Mouse (Mus musculus): ENCODE results near the gene Fkbp2. TPM values are rescaled to one million over a fixed set of nuclear protein-coding genes. Genes with fewer than 3 reads are reported as not detected.

Fkbp2 gene
- total and polyA plus RNA-seq, 2 experiments from 2014 or later = 0.65 to 59.9 TPM

DNA sequence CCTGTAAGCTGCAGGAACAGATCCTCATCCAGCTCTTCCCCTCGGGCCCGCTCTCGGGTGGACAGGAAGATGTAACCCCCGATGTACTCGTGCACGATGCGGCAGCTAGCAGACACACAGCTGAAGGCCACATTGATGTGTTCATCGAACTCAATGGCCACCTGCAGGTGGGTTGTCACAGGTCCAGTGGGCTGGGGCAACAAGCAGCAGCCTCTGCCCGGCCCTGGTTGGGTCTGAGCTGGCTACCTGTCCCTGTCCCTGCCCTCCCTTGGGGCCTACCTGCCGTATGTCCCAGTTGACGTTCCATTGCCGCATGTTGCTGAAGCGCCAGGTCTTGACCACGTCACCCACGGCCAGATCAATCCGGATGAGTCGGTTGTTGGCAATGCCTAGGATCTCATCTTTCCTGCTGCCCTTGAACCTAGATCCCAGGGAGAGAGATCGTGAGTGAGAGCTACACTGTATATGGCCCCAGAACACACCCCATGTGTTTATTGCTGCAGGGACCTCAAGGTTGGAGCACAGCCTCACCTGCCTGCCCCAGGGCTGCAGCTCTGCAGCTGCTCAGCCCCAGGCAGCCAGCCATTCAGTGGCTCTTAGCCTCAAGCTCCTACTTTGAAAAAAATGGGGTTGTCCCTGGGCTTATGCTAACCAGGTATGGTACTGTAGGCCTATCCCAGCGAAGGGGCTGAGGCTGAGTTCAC lies 19.2 kb upstream of the Fkbp2 start:
- TF ChIP-seq CTCF (IDR thresholded peaks at IDR 0.05; ENCODE audit: low read depth) = no peak
- no peak for TF ChIP-seq EP300 (IDR thresholded peaks at IDR 0.05; ENCODE audit: low read depth)
- Histone ChIP-seq H3K27ac (ENCODE audit: low read depth) (no peak overlapping the region), H3K9ac (replicated peaks; ENCODE audit: low read depth, low read length) (no peak overlapping the region), H3K4me3 (ENCODE audit: low read depth, low read length) (no peak overlapping the region), H3K4me2 (ENCODE audit: low read depth, low read length) (no peak overlapping the region), H3K36me3 (replicated peaks; ENCODE audit: control insufficient read depth, insufficient read depth, low read length) (peaks cover 25% of the 10 kb centered on the region), H3K4me1 (ENCODE audit: control insufficient read depth, insufficient read depth) (peaks cover 19% of the 10 kb centered on the region), H3K9me3 (replicated peaks; ENCODE audit: control insufficient read depth, low read length) (no peaks in the 10 kb centered on the region), H3K27me3 (ENCODE audit: control insufficient read depth, insufficient read depth, low read length) (no peaks in the 10 kb centered on the region)
- ATAC-seq (ENCODE audit: insufficient read depth, low read depth) = no peak
- DNase-seq (ENCODE audit: low spot score) = no peak
- WGBS = 97% methylated on average over 19 of the region's 19 CpGs

DNA sequence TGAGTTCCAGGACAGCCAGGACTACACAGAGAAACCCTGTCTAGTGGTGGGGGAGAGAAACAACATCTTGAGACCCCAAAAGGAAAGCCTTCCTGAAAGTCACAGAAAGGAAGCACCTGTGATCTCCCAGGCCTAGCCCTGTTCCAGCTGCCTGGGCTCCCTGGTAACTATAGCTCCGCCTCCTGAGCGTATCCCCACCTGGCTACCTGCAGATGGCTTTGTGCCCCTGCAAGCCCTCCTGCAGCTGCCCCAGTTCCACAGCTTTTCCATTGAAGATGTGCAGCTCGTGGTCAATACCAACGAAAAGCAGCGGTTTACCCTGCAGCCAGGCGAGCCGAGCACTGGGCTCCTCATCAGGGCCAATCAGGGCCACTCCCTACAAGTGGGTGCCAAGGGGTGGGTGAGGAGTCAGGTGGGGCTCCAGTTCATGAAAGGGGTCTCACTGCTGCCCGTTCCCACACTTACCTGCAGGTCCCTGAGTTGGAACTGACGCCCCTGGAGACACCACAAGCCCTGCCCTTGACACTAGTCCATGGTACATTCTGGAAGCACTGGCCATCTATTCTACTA lies 17.5 kb upstream of the Fkbp2 start:
- DNase-seq (ENCODE audit: low spot score) (no peak), ATAC-seq (ENCODE audit: insufficient read depth, low read depth) (no peak)
- H3K27me3 ChIP-seq (ENCODE audit: control insufficient read depth, insufficient read depth, low read length) = no peaks in the 10 kb centered on the region
- H3K9me3 ChIP-seq (replicated peaks; ENCODE audit: control insufficient read depth, low read length) = no peaks in the 10 kb centered on the region
- H3K27ac ChIP-seq (ENCODE audit: low read depth) = no peak overlapping the region
- no peak overlapping the region for H3K4me2 ChIP-seq (ENCODE audit: low read depth, low read length)
- no peak overlapping the region for H3K4me3 ChIP-seq (ENCODE audit: low read depth, low read length)
- H3K4me1 ChIP-seq (ENCODE audit: control insufficient read depth, insufficient read depth) = peaks cover 22% of the 10 kb centered on the region
- H3K9ac ChIP-seq (replicated peaks; ENCODE audit: low read depth, low read length) = no peak overlapping the region
- TF ChIP-seq CTCF (IDR thresholded peaks at IDR 0.05; ENCODE audit: low read depth) = no peak
- TF ChIP-seq EP300 (IDR thresholded peaks at IDR 0.05; ENCODE audit: low read depth) = no peak
- 91% methylated on average over 9 of the region's 9 CpGs for WGBS
- peaks cover 25% of the 10 kb centered on the region for H3K36me3 ChIP-seq (replicated peaks; ENCODE audit: control insufficient read depth, insufficient read depth, low read length)

DNA sequence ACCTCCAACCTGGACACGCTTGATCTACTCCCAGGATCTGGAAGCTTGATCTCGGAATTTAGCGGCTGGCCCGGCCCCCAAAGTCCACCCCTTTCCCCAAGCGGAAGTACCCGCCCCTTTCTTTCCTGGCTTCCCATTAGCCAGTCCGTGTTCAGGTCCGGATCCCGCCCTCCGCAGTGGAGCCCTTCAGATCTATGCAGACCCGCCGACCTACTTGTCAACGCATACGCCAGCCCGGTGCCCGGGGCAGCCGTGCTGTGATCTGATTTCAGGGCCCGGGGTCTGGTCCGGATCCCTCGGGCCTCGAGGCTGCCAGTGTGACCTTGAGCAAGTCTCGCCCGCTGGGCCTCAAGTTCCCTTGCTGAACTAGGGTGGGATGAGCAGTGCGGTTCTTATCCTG lies 15.7 kb upstream of the Fkbp2 start, which contains the start of the genes Nudt22 and Trpt1:
Nudt22 (minus strand) TSS at position 112 of the 400 bp plus-strand sequence.
Trpt1 (plus strand) TSS at position 126 of the 400 bp plus-strand sequence.
- H3K27me3 ChIP-seq (ENCODE audit: control insufficient read depth, insufficient read depth, low read length) = no peaks in the 10 kb centered on the region
- DNase-seq (ENCODE audit: low spot score) = peak; percentile 88
- peaks cover 26% of the 10 kb centered on the region for H3K4me1 ChIP-seq (ENCODE audit: control insufficient read depth, insufficient read depth)
- TF ChIP-seq CTCF (IDR thresholded peaks at IDR 0.05; ENCODE audit: low read depth) (no peak), EP300 (IDR thresholded peaks at IDR 0.05; ENCODE audit: low read depth) (no peak)
- peaks cover 25% of the 10 kb centered on the region for H3K36me3 ChIP-seq (replicated peaks; ENCODE audit: control insufficient read depth, insufficient read depth, low read length)
- H3K4me2 ChIP-seq (ENCODE audit: low read depth, low read length) = peak within 1 kb of the TSS; percentile 79
- under 1% methylated on average over 24 of the region's 24 CpGs for WGBS
- H3K4me3 ChIP-seq (ENCODE audit: low read depth, low read length) = peak within 1 kb of the TSS; percentile 58
- peak within 1 kb of the TSS; percentile 84 for H3K27ac ChIP-seq (ENCODE audit: low read depth)
- peak within 1 kb of the TSS; percentile 62 for H3K9ac ChIP-seq (replicated peaks; ENCODE audit: low read depth, low read length)
- ATAC-seq (ENCODE audit: insufficient read depth, low read depth) = peak; percentile 74
- H3K9me3 ChIP-seq (replicated peaks; ENCODE audit: control insufficient read depth, low read length) = no peaks in the 10 kb centered on the region

DNA sequence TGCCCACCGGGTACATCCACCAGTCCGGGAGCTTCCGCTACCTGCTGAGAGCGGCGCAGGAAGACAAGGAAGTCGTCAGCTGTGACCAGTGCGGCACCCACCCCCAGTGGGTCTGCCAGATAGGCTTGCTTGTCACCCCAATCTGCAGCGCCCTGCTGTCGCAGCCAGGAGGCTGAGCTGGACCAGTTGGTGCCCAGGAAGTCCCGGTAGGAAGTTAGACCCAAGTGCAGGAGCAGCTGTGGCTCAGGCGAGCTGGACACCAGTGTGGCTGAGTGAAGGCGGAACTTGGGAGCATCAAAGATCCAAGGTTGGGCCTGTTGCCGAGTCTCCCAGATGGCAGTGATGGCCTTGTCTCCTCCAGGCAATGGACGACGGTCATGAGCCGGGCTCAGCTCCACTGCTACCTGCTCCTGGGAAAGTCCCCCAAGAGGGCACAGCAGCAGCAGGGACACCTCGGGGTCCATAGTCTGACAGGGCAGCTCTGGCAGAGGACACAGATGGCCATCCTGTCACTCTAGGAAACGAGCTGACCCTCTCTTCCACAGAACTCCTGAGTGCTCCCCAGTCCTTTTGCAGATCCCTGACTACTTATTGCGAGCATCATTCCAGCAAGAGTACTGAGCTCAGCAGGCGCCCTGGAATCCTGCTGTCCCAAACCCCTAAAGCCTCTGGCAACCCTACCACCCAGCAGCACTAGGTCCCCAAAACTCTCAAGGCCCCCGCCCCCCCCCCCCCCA lies 15.1 kb upstream of the Fkbp2 start:
- H3K9ac ChIP-seq (replicated peaks; ENCODE audit: low read depth, low read length) = peak overlapping the region; percentile 62
- H3K36me3 ChIP-seq (replicated peaks; ENCODE audit: control insufficient read depth, insufficient read depth, low read length) = peaks cover 25% of the 10 kb centered on the region
- H3K9me3 ChIP-seq (replicated peaks; ENCODE audit: control insufficient read depth, low read length) = no peaks in the 10 kb centered on the region
- peak overlapping the region; percentile 79 for H3K4me2 ChIP-seq (ENCODE audit: low read depth, low read length)
- ATAC-seq (ENCODE audit: insufficient read depth, low read depth) (no peak), DNase-seq (ENCODE audit: low spot score) (no peak)
- H3K4me1 ChIP-seq (ENCODE audit: control insufficient read depth, insufficient read depth) = peaks cover 26% of the 10 kb centered on the region
- peak overlapping the region; percentile 58 for H3K4me3 ChIP-seq (ENCODE audit: low read depth, low read length)
- no peaks in the 10 kb centered on the region for H3K27me3 ChIP-seq (ENCODE audit: control insufficient read depth, insufficient read depth, low read length)
- no peak for TF ChIP-seq CTCF (IDR thresholded peaks at IDR 0.05; ENCODE audit: low read depth)
- no peak for TF ChIP-seq EP300 (IDR thresholded peaks at IDR 0.05; ENCODE audit: low read depth)
- H3K27ac ChIP-seq (ENCODE audit: low read depth) = peak overlapping the region; percentile 84
- 38% methylated on average over 21 of the region's 21 CpGs for WGBS

DNA sequence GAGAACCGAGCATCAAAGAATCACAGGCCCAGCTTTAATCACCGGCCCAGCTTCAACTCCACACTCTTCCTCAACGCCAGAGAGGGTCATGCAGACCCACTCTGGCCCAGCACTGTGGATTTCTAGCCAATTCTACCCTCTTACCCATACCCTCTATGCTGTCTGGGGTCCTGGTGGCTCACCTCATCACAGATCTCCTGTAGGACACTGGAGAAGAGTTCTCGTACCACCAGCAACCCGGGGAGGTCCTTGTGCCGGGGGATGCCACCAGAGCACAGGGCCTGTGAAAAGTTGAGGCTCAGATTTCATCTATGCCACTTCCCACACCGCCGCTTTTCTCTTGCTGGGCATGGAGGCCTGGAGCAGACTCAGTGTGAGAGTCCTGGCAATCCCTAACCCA lies 14.2 kb upstream of the Fkbp2 start:
- Histone ChIP-seq H3K4me3 (ENCODE audit: low read depth, low read length) (no peak overlapping the region), H3K9me3 (replicated peaks; ENCODE audit: control insufficient read depth, low read length) (no peaks in the 10 kb centered on the region), H3K27me3 (ENCODE audit: control insufficient read depth, insufficient read depth, low read length) (no peaks in the 10 kb centered on the region), H3K36me3 (replicated peaks; ENCODE audit: control insufficient read depth, insufficient read depth, low read length) (peaks cover 16% of the 10 kb centered on the region), H3K9ac (replicated peaks; ENCODE audit: low read depth, low read length) (no peak overlapping the region), H3K27ac (ENCODE audit: low read depth) (no peak overlapping the region), H3K4me1 (ENCODE audit: control insufficient read depth, insufficient read depth) (peaks cover 26% of the 10 kb centered on the region), H3K4me2 (ENCODE audit: low read depth, low read length) (peak overlapping the region; percentile 79; the same call in 1 of the 2 replicates)
- WGBS = 79% methylated on average over 8 of the region's 8 CpGs
- DNase-seq (ENCODE audit: low spot score) (no peak), ATAC-seq (ENCODE audit: insufficient read depth, low read depth) (no peak)
- TF ChIP-seq CTCF (IDR thresholded peaks at IDR 0.05; ENCODE audit: low read depth) = no peak
- no peak for TF ChIP-seq EP300 (IDR thresholded peaks at IDR 0.05; ENCODE audit: low read depth)

All from heart, postnatal 0 days (tissue).